Mouse (Mus musculus) CD4-positive, CD25-positive, alpha-beta regulatory T cell, adult 2 months (primary cell): ENCODE measurements around the gene Secisbp2.
"Not testable (repeated sequence)": the region's sequence is repeated elsewhere in the genome, so short reads cannot be mapped to it uniquely, and the experiment has no call there.

Source experiments
- DNase-seq: peaks from one replicate; pipeline ENCODE4 v3.0.0-alpha.2; 2012; ENCODE audit warnings: low read depth, low spot score

The Secisbp2 gene

GRCm38 (mm10) chr13:51651408-51652064 lies at the start of gene Secisbp2:
Gene Secisbp2, plus strand, starts transcription at chr13:51651697.
- peak; percentile 97 for DNase-seq

- DNase-seq: no peak
Observed at GRCm38 (mm10) chr13:51602764-51603163, 48.7 kb upstream of the Secisbp2 start.

GRCm38 (mm10) chr13:51603221-51603893 lies 48.1 kb upstream of the Secisbp2 start:
- no peak for DNase-seq

- DNase-seq: no peak
Observed at GRCm38 (mm10) chr13:51603894-51604244, 47.6 kb upstream of the Secisbp2 start.

- no peak for DNase-seq
Observed at GRCm38 (mm10) chr13:51609231-51609630, 42.3 kb upstream of the Secisbp2 start.

- no peak for DNase-seq
Observed at GRCm38 (mm10) chr13:51611060-51611459, 40.4 kb upstream of the Secisbp2 start.

GRCm38 (mm10) chr13:51611500-51611899 lies 40.0 kb upstream of the Secisbp2 start:
- no peak for DNase-seq

- no peak for DNase-seq
Observed at GRCm38 (mm10) chr13:51615815-51616214, 35.7 kb upstream of the Secisbp2 start.

- no peak for DNase-seq
Observed at GRCm38 (mm10) chr13:51616417-51617044, 35.0 kb upstream of the Secisbp2 start.

GRCm38 (mm10) chr13:51617306-51617705 lies 34.2 kb upstream of the Secisbp2 start:
- DNase-seq: no peak

- DNase-seq: peak; percentile 77
Observed at GRCm38 (mm10) chr13:51617861-51618260, 33.6 kb upstream of the Secisbp2 start.

- DNase-seq: no peak
Observed at GRCm38 (mm10) chr13:51618602-51619001, 32.9 kb upstream of the Secisbp2 start.

- no peak for DNase-seq
Observed at GRCm38 (mm10) chr13:51622626-51623025, 28.9 kb upstream of the Secisbp2 start.

- DNase-seq: no peak
Observed at GRCm38 (mm10) chr13:51623678-51624077, 27.8 kb upstream of the Secisbp2 start.

GRCm38 (mm10) chr13:51628273-51628848 lies 23.1 kb upstream of the Secisbp2 start:
- no peak for DNase-seq

- DNase-seq: no peak
Observed at GRCm38 (mm10) chr13:51631354-51631992, 20.0 kb upstream of the Secisbp2 start.

GRCm38 (mm10) chr13:51632560-51633218 lies 18.8 kb upstream of the Secisbp2 start:
- no peak for DNase-seq

GRCm38 (mm10) chr13:51635384-51635783 lies 16.1 kb upstream of the Secisbp2 start:
- DNase-seq: not testable (repeated sequence)

- DNase-seq: peak; percentile 54
Observed at GRCm38 (mm10) chr13:51638958-51639357, 12.5 kb upstream of the Secisbp2 start.

GRCm38 (mm10) chr13:51641424-51641823 lies 10.1 kb upstream of the Secisbp2 start:
- DNase-seq: no peak

- no peak for DNase-seq
Observed at GRCm38 (mm10) chr13:51642171-51642778, 9.2 kb upstream of the Secisbp2 start.
